Mouse (Mus musculus) CD4-positive naive resting alpha-beta T cell, adult 57 days (primary cell): Measurements from ENCODE around the gene Dynlrb2. TPM values are rescaled to one million over a fixed set of nuclear protein-coding genes. Genes with fewer than 3 reads are reported as not detected.

Source experiments
- total RNA-seq: library from RNA; stranded (reverse); gene quantifications from one replicate; pipeline ENCODE4 v1.2.4, GENCODE M21; 2023

The Dynlrb2 gene
- not detected for total RNA-seq

GRCm38 (mm10) chr8:116504477-116505120 lies at the start of gene Dynlrb2:
Gene Dynlrb2 (plus strand): TSS chr8:116504974.

Other genes with a start within 250 kb of the Dynlrb2 start
- gene Cdyl2, start 228.0 kb downstream of the Dynlrb2 start, total RNA-seq, result 16.3 TPM